In genomic region chr12:104677371-104677924, GRCm38 (mm10) we compare ENCODE assay signal across 12 mouse cellular contexts.
DNase-seq lines count a peak whose midpoint lies in the region; ATAC-seq and TF ChIP-seq lines count a peak whose summit lies in the region.
"Had no signal": no experiment of that assay in that cellular context is flagged by ENCODE, and none has a peak within 500 bp of the region (broad histone marks: within the 10 kb centered on the region; RNA-seq: fewer than 3 reads in every experiment).

No protein-coding gene starts in this region.

- 83% methylated on average over 9 of the region's 9 CpGs for WGBS in intestine, embryonic 15.5 days
- WGBS in intestine, embryonic 16.5 days, result 86% methylated on average over 9 of the region's 9 CpGs

- no peak overlapping the region for H3K27ac ChIP-seq in intestine, embryonic 15.5 days
- no peak overlapping the region for H3K27ac ChIP-seq in intestine, embryonic 16.5 days (ENCODE audit: low read length)
- H3K27ac ChIP-seq in ES-E14 (ENCODE audit: insufficient read depth, low read depth, low read length, poor library complexity, severe bottlenecking), result no peak overlapping the region
- no peak overlapping the region for H3K27ac ChIP-seq in left cerebral cortex, adult 2 months
- H3K27ac ChIP-seq: liver, embryonic 15.5 days had no signal

- no peak overlapping the region for H3K9ac ChIP-seq in intestine, embryonic 15.5 days
- no peak overlapping the region for H3K9ac ChIP-seq in intestine, embryonic 16.5 days (ENCODE audit: low read depth, low read length)
- no peak overlapping the region for H3K9ac ChIP-seq in ES-E14 (ENCODE audit: insufficient read depth, low read depth, low read length, poor library complexity, severe bottlenecking)
- H3K9ac ChIP-seq: liver, embryonic 15.5 days had no signal

- H3K4me3 ChIP-seq in intestine, embryonic 15.5 days (replicated peaks), result no peak overlapping the region
- H3K4me3 ChIP-seq in intestine, embryonic 16.5 days (ENCODE audit: low read length), result no peak overlapping the region
- peak overlapping the region in 1 of 2 experiments; percentile 47; a peak in 2 of 4 replicates for H3K4me3 ChIP-seq in ES-E14 (ENCODE audit: insufficient read depth in 1 of 2, low read depth in 1 of 2, low read length in 2 of 2, poor library complexity in 1 of 2, severe bottlenecking in 1 of 2)
- H3K4me3 ChIP-seq in left cerebral cortex, adult 2 months, result no peak overlapping the region
- H3K4me3 ChIP-seq: liver, embryonic 15.5 days had no signal

- H3K27me3 ChIP-seq in intestine, embryonic 15.5 days (replicated peaks), result no peaks in the 10 kb centered on the region
- H3K27me3 ChIP-seq in intestine, embryonic 16.5 days (replicated peaks; ENCODE audit: control insufficient read depth, insufficient read depth, low read length), result no peaks in the 10 kb centered on the region; the same call in 1 of the 2 replicates
- H3K27me3 ChIP-seq: liver, embryonic 15.5 days had no signal

- H3K4me1 ChIP-seq in intestine, embryonic 15.5 days (replicated peaks), result 0 out of 2 replicates have a peak, but pooled peaks cover 7% of the 10 kb centered on the region
- H3K4me1 ChIP-seq in intestine, embryonic 16.5 days (ENCODE audit: control insufficient read depth, insufficient read depth, low read length), result no peaks in the 10 kb centered on the region
- peaks cover 0 to 12% of the 10 kb centered on the region in 2 experiments; a peak in 3 of 4 replicates for H3K4me1 ChIP-seq in ES-E14 (ENCODE audit: control insufficient read depth in 2 of 2, insufficient read depth in 2 of 2, low read length in 2 of 2, poor library complexity in 1 of 2)
- H3K4me1 ChIP-seq: liver, embryonic 15.5 days had no signal

- intact Hi-C loops in left cerebral cortex, adult 2 months (cut with DNase I), result no loop called here

- DNase-seq in A20 (ENCODE audit: low read depth, low spot score) (peak; percentile 10), ES-E14 (ENCODE audit: low read depth, low spot score) (peak; percentile 78)
- DNase-seq in induced T-regulatory cell, adult 2 months (ENCODE audit: low read depth), result peak; percentile 6
- no peak for DNase-seq in left cerebral cortex, adult 2 months (ENCODE audit: extremely low spot score in 1 of 2, low spot score in 2 of 2)
- DNase-seq in cerebellum, adult 9-10 months, result no peak
- DNase-seq: heart, adult 11 months; kidney, postnatal 10 days; right cerebral cortex, postnatal 4 days had no signal

- peak; percentile 35; the same call in 1 of the 2 replicates for ATAC-seq in intestine, embryonic 15.5 days
- no peak for ATAC-seq in intestine, embryonic 16.5 days
- ATAC-seq in erythroblast, adult 5-6 weeks (replicated peaks; ENCODE audit: low FRiP score, poor library complexity, severe bottlenecking), result no peak

- H3K36me3 ChIP-seq in intestine, embryonic 15.5 days, result no peaks in the 10 kb centered on the region
- no peaks in the 10 kb centered on the region for H3K36me3 ChIP-seq in intestine, embryonic 16.5 days (ENCODE audit: control insufficient read depth, insufficient read depth, low read length)
- H3K36me3 ChIP-seq in ES-E14 (ENCODE audit: control insufficient read depth, insufficient read depth, low read length, poor library complexity, severe bottlenecking), result no peaks in the 10 kb centered on the region
- H3K36me3 ChIP-seq: liver, embryonic 15.5 days had no signal

- H3K4me2 ChIP-seq in intestine, embryonic 15.5 days (replicated peaks), result no peak overlapping the region
- H3K4me2 ChIP-seq in intestine, embryonic 16.5 days (ENCODE audit: low read depth, low read length), result no peak overlapping the region
- H3K4me2 ChIP-seq: liver, embryonic 15.5 days had no signal

- H3K9me3 ChIP-seq in intestine, embryonic 15.5 days, result no peaks in the 10 kb centered on the region
- H3K9me3 ChIP-seq in intestine, embryonic 16.5 days (ENCODE audit: control insufficient read depth, low read length), result no peaks in the 10 kb centered on the region
- no peaks in the 10 kb centered on the region for H3K9me3 ChIP-seq in ES-E14 (ENCODE audit: control insufficient read depth, insufficient read depth, low read depth, low read length)
- H3K9me3 ChIP-seq: liver, embryonic 15.5 days had no signal

- TF ChIP-seq CTCF in left cerebral cortex, adult 2 months (IDR thresholded peaks at IDR 0.05), result no peak

- in situ Hi-C loops in ES-E14 (cut with MboI; ENCODE audit: low sequenced_read_pairs in 2 of 2, unreplicated experiment in 2 of 2), result no loop called here

TF ChIP-seq in ES-E14, 5 proteins besides CTCF, POLR2A, EP300 and RAD21:
- TF ChIP-seq ZNF384 (IDR thresholded peaks at IDR 0.05; ENCODE audit: low read depth, low read length), result no peak
- no peak for TF ChIP-seq HCFC1 (IDR thresholded peaks at IDR 0.05; ENCODE audit: borderline replicate concordance, insufficient read depth, low read length)

Comparison
In these comparisons a context has a peak if more than half of its experiments do, and no peak if none do; other contexts are left out.
1. DNase-seq: peak in A20 (single experiment), ES-E14 (single experiment) and induced T-regulatory cell, adult 2 months (single experiment); none in left cerebral cortex, adult 2 months (0 of 2) and cerebellum, adult 9-10 months (single experiment).